Mouse (Mus musculus) MEL (cell line): ENCODE results near the gene Kxd1. TPM values are rescaled to one million over a fixed set of nuclear protein-coding genes. Genes with fewer than 3 reads are reported as not detected.

Experiments used
- DNase-seq: peaks from one replicate; pipeline ENCODE4 v3.0.0; 2011; ENCODE audit warnings: low read depth, low spot score
- H3K27ac ChIP-seq: 2 replicates; pipeline ENCODE4 v1.5.1; 2012; ENCODE audit warnings: low read depth, mild to moderate bottlenecking, control low read depth, low read length, moderate library complexity; ENCODE audit not compliant: control insufficient read depth
- H3K27me3 ChIP-seq, 2 experiments: fragments of 150-350 bp in 1 of 2; sonication (generic) in 1 of 2; 2 replicates each; pipeline ENCODE4 v1.6.1; 2012; ENCODE audit warnings: low read length in 2 of 2, mild to moderate bottlenecking in 2 of 2, improper control_type of control experiment in 1 of 2, moderate library complexity in 1 of 2; ENCODE audit not compliant: insufficient read depth in 2 of 2, control insufficient read depth in 1 of 2
- H3K36me3 ChIP-seq, 2 experiments: 2 replicates each; pipeline ENCODE4 v1.6.1; 2012 to 2014; ENCODE audit warnings: low read length in 2 of 2, improper control_type of control experiment in 1 of 2, inconsistent platforms in 1 of 2, mild to moderate bottlenecking in 1 of 2; ENCODE audit not compliant: insufficient read depth in 2 of 2, control insufficient read depth in 1 of 2
- H3K4me1 ChIP-seq, 2 experiments: fragments of 150-350 bp in 1 of 2; sonication (generic) in 1 of 2; 2 replicates each; pipeline ENCODE4 v1.6.1; 2012; ENCODE audit warnings: low read length in 2 of 2, improper control_type of control experiment in 1 of 2, mild to moderate bottlenecking in 1 of 2; ENCODE audit not compliant: insufficient read depth in 2 of 2, control insufficient read depth in 1 of 2
- H3K4me3 ChIP-seq, 2 experiments: fragments of 150-350 bp in 1 of 2; sonication (generic) in 1 of 2; 2 replicates each; pipeline ENCODE4 v1.5.1; 2012; ENCODE audit warnings: low read depth in 2 of 2, low read length in 2 of 2, mild to moderate bottlenecking in 2 of 2, moderate library complexity in 2 of 2, control low read depth in 1 of 2, improper control_type of control experiment in 1 of 2; ENCODE audit not compliant: control insufficient read depth in 1 of 2, insufficient read depth in 1 of 2
- H3K79me2 ChIP-seq: 2 replicates; pipeline ENCODE4 v1.6.1; 2012; ENCODE audit warnings: mild to moderate bottlenecking, low read length, moderate library complexity; ENCODE audit not compliant: control insufficient read depth, poor library complexity, insufficient read depth
- H3K9ac ChIP-seq: 2 replicates; pipeline ENCODE4 v1.6.1; 2012; ENCODE audit warnings: low read depth, mild to moderate bottlenecking, control low read depth, low read length, moderate library complexity; ENCODE audit not compliant: control insufficient read depth, poor library complexity, severe bottlenecking
- H3K9me3 ChIP-seq: fragments of 150-350 bp; sonication (generic); replicated peaks from 2 replicates; pipeline ENCODE4 v1.6.1; 2012; ENCODE audit warnings: mild to moderate bottlenecking, low read length, improper control_type of control experiment, moderate library complexity; ENCODE audit not compliant: insufficient read depth
- CHD1 ChIP-seq: IDR thresholded peaks from 2 replicates; pipeline ENCODE4 v1.6.1; 2012; ENCODE audit warnings: low read depth, mild to moderate bottlenecking, inconsistent platforms, low read length, improper control_type of control experiment
- CHD2 ChIP-seq: IDR thresholded peaks from 2 replicates; pipeline ENCODE4 v1.6.1; 2011; ENCODE audit warnings: low read length, improper control_type of control experiment
- E2F4 ChIP-seq: IDR thresholded peaks from 2 replicates; pipeline ENCODE4 v1.6.1; 2011; ENCODE audit warnings: low read depth, low read length, improper control_type of control experiment, borderline replicate concordance
- EP300 ChIP-seq, 2 experiments: IDR thresholded peaks; 2 replicates each; pipeline ENCODE4 v1.6.1; 2011; ENCODE audit warnings: improper control_type of control experiment in 2 of 2, low read length in 2 of 2, low read depth in 1 of 2, mild to moderate bottlenecking in 1 of 2
- ETS1 ChIP-seq: IDR thresholded peaks from 2 replicates; pipeline ENCODE4 v1.6.1; 2012; ENCODE audit warnings: low read depth, mild to moderate bottlenecking, inconsistent platforms, low read length, improper control_type of control experiment, moderate library complexity
- GABPA ChIP-seq: IDR thresholded peaks from 2 replicates; pipeline ENCODE4 v1.6.1; 2012; ENCODE audit warnings: low read depth, mild to moderate bottlenecking, inconsistent platforms, low read length, improper control_type of control experiment, moderate library complexity
- GATA1 ChIP-seq: IDR thresholded peaks from 2 replicates; pipeline ENCODE4 v1.6.1; 2011; ENCODE audit warnings: low read depth, low read length, improper control_type of control experiment
- KAT2A ChIP-seq: conservative IDR thresholded peaks from 2 replicates; pipeline ENCODE4 v1.6.1; 2012; ENCODE audit warnings: low read depth, low read length, improper control_type of control experiment, inconsistent platforms
- MAX ChIP-seq: IDR thresholded peaks from 2 replicates; pipeline ENCODE4 v1.6.1; 2011; ENCODE audit warnings: low read length, improper control_type of control experiment
- MAZ ChIP-seq: IDR thresholded peaks from 2 replicates; pipeline ENCODE4 v1.6.1; 2012; ENCODE audit warnings: low read depth, mild to moderate bottlenecking, inconsistent platforms, low read length, improper control_type of control experiment
- MXI1 ChIP-seq: IDR thresholded peaks from 2 replicates; pipeline ENCODE4 v1.6.1; 2011; ENCODE audit warnings: mild to moderate bottlenecking, low read depth, low read length, improper control_type of control experiment
- MYC ChIP-seq: IDR thresholded peaks from 2 replicates; pipeline ENCODE4 v1.6.1; 2011; ENCODE audit warnings: low read depth, mild to moderate bottlenecking, low read length, improper control_type of control experiment, moderate library complexity
- NELFE ChIP-seq: IDR thresholded peaks from 2 replicates; pipeline ENCODE4 v1.6.1; 2011; ENCODE audit warnings: low read depth, low read length, improper control_type of control experiment
- NRF1 ChIP-seq: IDR thresholded peaks from 2 replicates; pipeline ENCODE4 v1.6.1; 2014; ENCODE audit warnings: low read depth, mild to moderate bottlenecking, inconsistent platforms, low read length, improper control_type of control experiment, moderate library complexity; ENCODE audit not compliant: poor library complexity, insufficient read depth, severe bottlenecking
- POLR2A ChIP-seq, 2 experiments: IDR thresholded peaks; 2 replicates each; pipeline ENCODE4 v1.6.1; 2011 to 2012; ENCODE audit warnings: low read length in 2 of 2, mild to moderate bottlenecking in 2 of 2, control low read depth in 1 of 2, improper control_type of control experiment in 1 of 2, low read depth in 1 of 2, moderate library complexity in 1 of 2; ENCODE audit not compliant: control insufficient read depth in 1 of 2, insufficient read depth in 1 of 2, poor library complexity in 1 of 2
- POLR2AphosphoS2 ChIP-seq: IDR thresholded peaks from 2 replicates; pipeline ENCODE4 v1.6.1; 2011; ENCODE audit warnings: low read length, improper control_type of control experiment
- RAD21 ChIP-seq: IDR thresholded peaks from 2 replicates; pipeline ENCODE4 v1.6.1; 2011; ENCODE audit warnings: mild to moderate bottlenecking, low read depth, low read length, improper control_type of control experiment
- RCOR1 ChIP-seq: IDR thresholded peaks from 2 replicates; pipeline ENCODE4 v1.6.1; 2012; ENCODE audit warnings: low read depth, mild to moderate bottlenecking, inconsistent platforms, low read length, improper control_type of control experiment
- TBP ChIP-seq: IDR thresholded peaks from 2 replicates; pipeline ENCODE4 v1.8.0; 2011; ENCODE audit warnings: low read depth, low read length, improper control_type of control experiment
- TCF12 ChIP-seq: IDR thresholded peaks from 2 replicates; pipeline ENCODE4 v1.6.1; 2014; ENCODE audit warnings: low read depth, mild to moderate bottlenecking, inconsistent platforms, low read length, improper control_type of control experiment, moderate library complexity
- UBTF ChIP-seq: IDR thresholded peaks from 2 replicates; pipeline ENCODE4 v1.6.1; 2012; ENCODE audit warnings: low read depth, mild to moderate bottlenecking, inconsistent platforms, low read length, improper control_type of control experiment, moderate library complexity, borderline replicate concordance; ENCODE audit not compliant: insufficient read depth
- USF1 ChIP-seq: IDR thresholded peaks from 2 replicates; pipeline ENCODE4 v1.6.1; 2014; ENCODE audit warnings: low read depth, mild to moderate bottlenecking, inconsistent platforms, low read length, improper control_type of control experiment, moderate library complexity
- USF2 ChIP-seq, 2 experiments: IDR thresholded peaks; 2 replicates each; pipeline ENCODE4 v1.6.1; 2011 to 2012; ENCODE audit warnings: improper control_type of control experiment in 2 of 2, low read length in 2 of 2, borderline replicate concordance in 1 of 2, inconsistent platforms in 1 of 2, low read depth in 1 of 2, mild to moderate bottlenecking in 1 of 2; ENCODE audit not compliant: insufficient read depth in 1 of 2
- ZKSCAN1 ChIP-seq: IDR thresholded peaks from 2 replicates; pipeline ENCODE4 v1.6.1; 2012; ENCODE audit warnings: low read depth, mild to moderate bottlenecking, inconsistent platforms, low read length, improper control_type of control experiment, moderate library complexity
- ZMIZ1 ChIP-seq: IDR thresholded peaks from 2 replicates; pipeline ENCODE4 v1.6.1; 2012; ENCODE audit warnings: low read depth, mild to moderate bottlenecking, inconsistent platforms, low read length, improper control_type of control experiment, moderate library complexity
- ZNF384 ChIP-seq: IDR thresholded peaks from 2 replicates; pipeline ENCODE4 v1.6.1; 2012; ENCODE audit warnings: low read depth, mild to moderate bottlenecking, inconsistent platforms, low read length, improper control_type of control experiment
- polyA plus RNA-seq, 2 experiments: library from polyadenylated mRNA; stranded (reverse) in 1 of 2; unstranded in 1 of 2; fragments of >175 nt in 1 of 2; fragments of >200 nt in 1 of 2; gene quantifications; 2 replicates each; pipeline versions ENCODE4 v1.2.1 to v1.2.4; 2012; ENCODE audit warnings: low replicate concordance in 2 of 2, low read depth in 1 of 2; ENCODE audit not compliant: insufficient read length in 2 of 2, insufficient read depth in 1 of 2, missing spikeins in 1 of 2
- total RNA-seq: library from RNA; depleted of rRNA; stranded (reverse); fragments of 300-350 nt; gene quantifications from 2 replicates; pipeline ENCODE4 v1.2.3, GENCODE M21; 2012

Gene Kxd1
- total and polyA plus RNA-seq, 3 experiments = 54.4 to 77.4 TPM; not detected in 1

DNA sequence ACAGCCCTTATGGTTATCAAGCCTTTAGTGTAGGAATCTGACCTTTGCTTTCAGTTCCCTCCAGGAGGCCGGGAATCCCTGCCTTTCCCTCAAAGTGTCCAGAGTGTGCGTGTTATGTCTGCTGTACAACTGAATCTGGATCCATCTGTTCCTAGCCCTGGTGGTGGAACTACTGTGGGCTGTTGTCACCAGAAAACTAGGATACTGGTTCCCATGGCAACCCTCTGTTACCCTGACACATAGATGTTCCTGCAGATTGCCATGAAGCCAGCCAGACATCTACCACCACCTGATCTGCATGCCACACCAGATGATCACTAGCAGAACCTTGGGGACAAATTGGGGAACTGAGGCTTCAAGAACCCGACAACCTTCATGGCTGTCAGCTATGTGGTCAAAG, 45.8 kb downstream of the Kxd1 start:
- TF ChIP-seq GABPA (no peak), TBP (no peak), UBTF (no peak), RCOR1 (no peak), MXI1 (no peak), MYC (no peak), ZMIZ1 (no peak), MAX (no peak), EP300 (IDR thresholded peaks at IDR 0.05; ENCODE audit: low read depth in 1 of 2, low read length in 2 of 2) (no peak), KAT2A (no peak), USF1 (no peak), CHD2 (no peak), TCF12 (no peak), ZKSCAN1 (no peak), NELFE (no peak), ZNF384 (no peak), GATA1 (no peak), CHD1 (no peak), MAZ (no peak)
- no peaks in the 10 kb centered on the region for H3K9me3 ChIP-seq

DNA sequence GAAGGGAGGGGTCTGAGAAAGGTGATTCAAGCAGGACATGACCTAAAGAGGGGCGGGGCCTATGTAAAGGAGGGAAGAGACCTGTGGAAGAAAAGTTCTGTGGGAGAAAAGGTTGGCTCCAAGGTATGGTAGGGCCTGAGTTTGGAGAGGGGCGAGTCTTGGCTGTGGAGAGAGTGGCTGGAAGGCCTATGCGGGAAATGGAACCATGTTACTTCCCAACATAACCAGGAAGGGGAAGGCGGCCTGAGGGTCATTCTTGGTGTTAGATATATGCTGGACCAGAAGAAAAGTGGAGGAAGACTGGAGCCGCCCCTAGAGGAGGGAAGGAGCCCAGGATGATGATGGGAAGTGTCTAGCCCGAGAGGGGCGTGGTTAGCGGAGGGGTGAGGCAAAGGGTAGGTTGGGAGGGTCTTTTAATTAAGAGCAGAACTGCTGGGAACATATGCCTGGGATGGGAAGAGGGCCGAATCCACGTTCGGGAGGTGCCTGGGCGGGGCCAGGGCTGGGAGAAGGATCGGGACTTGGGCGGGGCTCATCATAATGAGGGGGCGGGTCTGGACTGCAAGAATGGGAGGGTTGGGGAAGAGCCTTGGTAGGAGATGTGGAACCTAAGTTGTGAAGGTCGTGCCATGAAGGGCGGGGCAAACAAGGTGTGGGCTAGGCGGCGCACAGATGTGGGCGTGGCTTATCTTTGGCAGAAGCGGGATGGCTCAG, 50.3 kb downstream of the Kxd1 start:
- peak overlapping the region; percentile 34 for H3K27ac ChIP-seq
- H3K9me3 ChIP-seq = no peaks in the 10 kb centered on the region
- peak overlapping the region; percentile 18 for H3K9ac ChIP-seq
- H3K36me3 ChIP-seq = peaks cover 0 to 8% of the 10 kb centered on the region in 2 experiments; a peak in 2 of 4 replicates
- H3K4me3 ChIP-seq = peak overlapping the region; percentile 60 to 80
- DNase-seq = peak; percentile 94
- H3K4me1 ChIP-seq = peaks cover 4 to 19% of the 10 kb centered on the region in 2 experiments
- peaks cover 10% of the 10 kb centered on the region for H3K79me2 ChIP-seq
- TF ChIP-seq MXI1 (peak; percentile 57), EP300 (IDR thresholded peaks at IDR 0.05; ENCODE audit: low read depth in 1 of 2, low read length in 2 of 2) (no peak), MYC (0 out of 2 replicates have a peak, but pooled peaks have one; percentile 15), CHD1 (0 out of 2 replicates have a peak, but pooled peaks have one; percentile 25), KAT2A (no peak; the same call in 1 of the 2 replicates), POLR2A (IDR thresholded peaks at IDR 0.05; ENCODE audit: control insufficient read depth in 1 of 2, insufficient read depth in 1 of 2, low read depth in 1 of 2, low read length in 2 of 2, poor library complexity in 1 of 2) (peak in 1 of 2 experiments; percentile 61; a peak in 3 of 4 replicates), USF2 (IDR thresholded peaks at IDR 0.05; ENCODE audit: borderline replicate concordance in 1 of 2, insufficient read depth in 1 of 2, low read depth in 1 of 2, low read length in 2 of 2) (no peak), RAD21 (no peak), POLR2AphosphoS2 (no peak), GABPA (no peak), NELFE (peak; percentile 61), ZKSCAN1 (no peak), NRF1 (no peak), ZMIZ1 (peak; percentile 77), GATA1 (no peak), ETS1 (0 out of 2 replicates have a peak, but pooled peaks have one; percentile 10), E2F4 (no peak), MAZ (no peak; the same call in 1 of the 2 replicates), TBP (0 out of 2 replicates have a peak, but pooled peaks have one; percentile 5)
- peaks cover 2 to 8% of the 10 kb centered on the region in 2 experiments; a peak in 2 of 4 replicates for H3K27me3 ChIP-seq

More for the DNA sequence above, 45.8 kb downstream of the Kxd1 start:
- H3K4me3 ChIP-seq = no peak overlapping the region
- no peak for DNase-seq
- H3K27me3 ChIP-seq = peaks cover 2 to 8% of the 10 kb centered on the region in 2 experiments; a peak in 2 of 4 replicates
- H3K9ac ChIP-seq = no peak overlapping the region
- peaks cover 0 to 3% of the 10 kb centered on the region in 2 experiments; a peak in 1 of 4 replicates for H3K36me3 ChIP-seq
- peaks cover 0 to 7% of the 10 kb centered on the region in 2 experiments; a peak in 3 of 4 replicates for H3K4me1 ChIP-seq
- H3K79me2 ChIP-seq = no peaks in the 10 kb centered on the region
- H3K27ac ChIP-seq = no peak overlapping the region
